Mouse (Mus musculus): ENCODE data around the gene A130010J15Rik. TPM values are rescaled to one million over a fixed set of nuclear protein-coding genes. Genes with fewer than 3 reads are reported as not detected.

The A130010J15Rik gene
- polyA plus RNA-seq (2016; fragmentation: Nextera tagmentation; extraction: Ambion mirVana), result 14.3 and 14.4 TPM in 2 replicates

DNA sequence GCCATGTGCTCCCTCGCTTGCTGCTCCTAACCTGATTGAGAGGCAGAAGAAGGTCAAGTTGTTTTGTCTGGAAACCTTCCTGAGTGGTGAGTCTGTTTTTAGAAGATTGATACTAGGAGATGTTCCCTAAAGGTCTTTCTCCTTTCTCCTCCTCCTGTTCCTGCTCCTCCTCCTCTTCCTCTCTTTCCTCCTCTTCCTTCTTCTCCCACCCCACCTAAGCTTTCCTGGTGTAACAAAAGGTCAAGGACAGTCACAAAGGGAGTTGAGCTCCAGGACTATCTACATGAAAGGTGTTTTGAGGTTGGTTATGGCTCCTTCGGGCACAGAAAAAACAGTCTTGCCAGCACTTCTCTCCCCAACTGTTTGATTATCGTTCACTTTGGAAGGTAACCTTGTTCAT, at the start of gene A130010J15Rik:
Gene A130010J15Rik (plus strand): TSS at position 301 of the 400 bp plus-strand sequence.
- no peaks in the 10 kb centered on the region for H3K36me3 ChIP-seq
- 90% methylated on average over 3 of the region's 3 CpGs for WGBS
- H3K9ac ChIP-seq, result no peak within 1 kb of the TSS
- peaks cover 9% of the 10 kb centered on the region for H3K4me1 ChIP-seq
- no peak within 1 kb of the TSS for H3K4me2 ChIP-seq (replicated peaks)
- H3K27me3 ChIP-seq (replicated peaks), result no peaks in the 10 kb centered on the region
- no peak within 1 kb of the TSS for H3K4me3 ChIP-seq
- no peak within 1 kb of the TSS for H3K27ac ChIP-seq
- ATAC-seq (ENCODE audit: low FRiP score, low read depth), result no peak
- no peaks in the 10 kb centered on the region for H3K9me3 ChIP-seq

DNA sequence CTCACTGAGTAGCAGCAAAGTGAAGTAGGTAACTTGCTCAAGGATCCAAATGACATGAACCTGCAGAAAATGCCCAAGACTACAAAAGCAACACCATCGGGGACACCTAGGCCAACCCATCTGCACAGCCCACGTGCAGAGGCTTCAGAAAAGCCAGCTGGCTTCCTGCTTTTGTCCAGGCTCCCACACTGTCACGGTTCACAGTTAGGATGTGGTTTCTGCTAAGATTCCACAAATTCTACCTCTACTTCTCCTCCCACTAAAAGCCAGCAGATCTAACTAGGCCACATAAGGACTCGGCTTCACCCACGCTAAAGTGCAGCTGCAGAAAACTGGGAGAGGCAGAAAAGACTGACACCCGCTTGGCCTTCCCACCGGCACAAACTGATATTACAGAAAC, 45.1 kb upstream of the A130010J15Rik start:
- no peak for ATAC-seq (ENCODE audit: low FRiP score, low read depth)
- no peaks in the 10 kb centered on the region for H3K9me3 ChIP-seq
- H3K27me3 ChIP-seq (replicated peaks), result no peaks in the 10 kb centered on the region
- peaks cover 75% of the 10 kb centered on the region for H3K36me3 ChIP-seq
- WGBS, result 95% methylated on average over 7 of the region's 7 CpGs
- H3K27ac ChIP-seq, result no peak overlapping the region
- H3K4me3 ChIP-seq, result no peak overlapping the region
- H3K4me2 ChIP-seq (replicated peaks), result no peak overlapping the region
- H3K9ac ChIP-seq, result no peak overlapping the region
- no peaks in the 10 kb centered on the region for H3K4me1 ChIP-seq

DNA sequence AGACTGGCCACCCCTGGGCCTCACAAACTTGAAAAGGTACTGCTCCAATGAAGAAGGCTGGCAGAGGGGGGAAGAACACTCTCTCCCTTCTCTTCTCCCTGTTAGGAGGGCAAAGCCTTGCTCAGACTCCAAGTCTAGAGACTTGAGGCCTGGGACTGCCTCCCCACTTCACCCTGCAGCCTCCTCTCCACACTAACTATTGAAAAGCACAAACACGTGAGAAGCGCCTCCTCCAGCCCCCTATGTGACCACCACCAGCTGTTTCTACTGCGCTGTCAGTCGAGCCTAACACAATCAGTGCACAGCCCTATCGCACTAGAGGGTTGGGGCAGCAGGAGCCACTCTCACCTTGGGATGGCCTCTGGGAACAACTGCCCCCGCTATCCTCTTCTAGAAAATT, 44.6 kb upstream of the A130010J15Rik start:
- Histone ChIP-seq H3K27me3 (replicated peaks) (no peaks in the 10 kb centered on the region), H3K36me3 (peaks cover 75% of the 10 kb centered on the region), H3K4me2 (replicated peaks) (no peak overlapping the region), H3K4me1 (no peaks in the 10 kb centered on the region), H3K9ac (no peak overlapping the region), H3K9me3 (no peaks in the 10 kb centered on the region), H3K27ac (no peak overlapping the region), H3K4me3 (no peak overlapping the region)
- 91% methylated on average over 6 of the region's 6 CpGs for WGBS
- no peak for ATAC-seq (ENCODE audit: low FRiP score, low read depth)

DNA sequence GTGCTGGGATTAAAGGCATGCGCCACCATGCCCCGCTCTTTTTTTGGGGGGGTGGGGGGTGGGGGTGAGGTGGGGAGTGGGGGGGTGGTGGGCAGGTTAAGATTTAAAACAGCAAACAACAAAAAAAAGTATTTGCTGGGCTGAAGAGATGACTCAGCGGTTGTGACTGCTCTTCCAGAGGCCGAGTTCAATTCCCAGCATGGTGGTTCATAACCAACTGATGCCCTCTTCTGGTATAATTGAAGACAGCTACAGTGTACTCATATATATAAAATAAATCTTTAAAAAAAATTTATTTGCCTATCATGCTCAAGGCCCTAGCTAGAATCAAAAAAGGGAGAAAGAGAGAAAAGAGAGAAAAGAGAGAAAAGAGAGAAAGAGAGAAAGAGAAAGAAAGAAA, 42.0 kb upstream of the A130010J15Rik start:
- Histone ChIP-seq H3K4me3 (no peak overlapping the region), H3K4me2 (replicated peaks) (no peak overlapping the region), H3K4me1 (peaks cover 7% of the 10 kb centered on the region), H3K9ac (no peak overlapping the region), H3K36me3 (peaks cover 52% of the 10 kb centered on the region), H3K27ac (no peak overlapping the region), H3K9me3 (no peaks in the 10 kb centered on the region), H3K27me3 (replicated peaks) (no peaks in the 10 kb centered on the region)
- 90% methylated on average over 4 of the region's 4 CpGs for WGBS
- ATAC-seq (ENCODE audit: low FRiP score, low read depth), result no peak

DNA sequence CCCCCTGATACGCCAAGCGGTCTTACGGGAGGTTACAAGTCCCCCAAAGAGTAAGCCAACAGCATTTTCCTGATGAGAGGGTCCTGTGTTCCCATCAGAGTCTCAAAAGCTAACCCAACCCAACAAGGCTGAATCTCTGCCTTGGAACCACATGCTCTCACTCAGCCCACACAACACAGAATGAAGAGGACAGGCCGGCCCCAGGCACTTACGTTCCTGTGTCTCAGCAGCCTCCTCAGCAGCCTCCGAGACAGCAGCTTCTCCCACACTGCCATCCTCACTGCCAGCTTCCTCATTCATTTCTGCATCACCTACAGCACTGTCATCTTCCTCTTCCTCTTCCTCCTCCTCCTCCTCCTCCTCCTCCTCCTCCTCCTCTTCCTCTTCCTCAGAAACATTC, 39.8 kb upstream of the A130010J15Rik start:
- Histone ChIP-seq H3K27ac (no peak overlapping the region), H3K4me2 (replicated peaks) (no peak overlapping the region), H3K9ac (no peak overlapping the region), H3K36me3 (peaks cover 30% of the 10 kb centered on the region), H3K4me1 (peaks cover 7% of the 10 kb centered on the region), H3K27me3 (replicated peaks) (no peaks in the 10 kb centered on the region), H3K9me3 (no peaks in the 10 kb centered on the region), H3K4me3 (no peak overlapping the region)
- no peak for ATAC-seq (ENCODE audit: low FRiP score, low read depth)
- WGBS, result 93% methylated on average over 6 of the region's 6 CpGs

DNA sequence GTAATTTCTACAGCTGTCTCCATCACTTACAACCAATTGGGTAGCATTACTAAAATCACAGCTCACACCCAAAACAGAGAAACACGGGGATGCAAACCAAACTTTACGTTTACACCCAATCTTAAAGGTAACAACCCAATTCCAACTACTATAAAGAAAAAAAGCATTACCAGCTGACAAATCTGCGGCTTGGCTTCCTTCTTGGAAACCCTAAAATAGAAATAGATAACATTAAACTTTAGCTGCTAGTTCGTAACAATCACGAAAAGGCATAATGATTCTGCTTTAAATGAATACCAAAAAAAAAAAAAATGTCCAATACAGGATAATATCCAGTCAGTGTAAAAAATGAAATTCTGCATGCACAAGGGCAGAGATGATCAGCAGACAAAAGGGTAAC, 38.5 kb upstream of the A130010J15Rik start:
- no peaks in the 10 kb centered on the region for H3K9me3 ChIP-seq
- no peak for ATAC-seq (ENCODE audit: low FRiP score, low read depth)
- peak overlapping the region; percentile 66 for H3K4me2 ChIP-seq (replicated peaks)
- no peak overlapping the region for H3K27ac ChIP-seq
- peak overlapping the region; percentile 82 for H3K9ac ChIP-seq
- peak overlapping the region; percentile 97 for H3K4me3 ChIP-seq
- H3K27me3 ChIP-seq (replicated peaks), result no peaks in the 10 kb centered on the region; the same call in 1 of the 2 replicates
- peaks cover 21% of the 10 kb centered on the region for H3K36me3 ChIP-seq
- WGBS, result 31% methylated on average over 5 of the region's 5 CpGs
- H3K4me1 ChIP-seq, result peaks cover 7% of the 10 kb centered on the region

DNA sequence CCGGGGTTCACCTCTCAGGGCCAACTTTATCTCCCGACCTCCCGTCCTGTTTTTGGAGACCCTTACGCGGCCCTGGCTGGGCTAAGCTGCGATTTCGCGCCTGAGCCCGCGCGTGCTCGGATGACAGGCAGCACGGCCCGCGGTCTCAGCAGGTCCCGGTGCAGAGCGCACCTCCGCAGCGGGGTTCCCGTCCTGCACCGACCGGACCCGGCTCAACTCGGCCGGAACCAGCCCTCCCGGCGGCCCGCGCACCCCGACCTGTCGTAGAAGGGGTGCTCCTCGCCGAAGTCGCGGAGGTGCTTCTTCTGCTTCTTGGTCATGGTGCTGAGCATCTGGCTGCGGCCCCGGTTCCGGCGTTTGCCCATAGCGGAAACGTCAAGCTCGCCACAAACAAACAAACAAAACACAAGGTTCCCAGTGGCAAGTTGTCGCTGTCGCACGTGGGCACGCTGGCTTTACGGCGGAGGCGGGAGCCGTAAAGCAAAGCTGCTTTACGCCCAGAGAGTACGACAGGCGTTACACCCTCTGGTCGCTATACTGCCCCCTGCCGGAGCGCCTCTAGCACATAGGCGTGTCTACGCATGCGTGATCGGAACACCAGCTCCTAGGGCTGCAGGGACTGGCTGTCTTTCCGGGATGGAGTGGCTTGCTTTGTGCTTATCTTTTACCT, 37.9 kb upstream of the A130010J15Rik start, which contains the start of gene Diexf:
Gene Diexf (minus strand): TSS at position 487 of the 670 bp plus-strand sequence.
- peak within 1 kb of the TSS; percentile 66 for H3K4me2 ChIP-seq (replicated peaks)
- peak within 1 kb of the TSS; percentile 82 for H3K9ac ChIP-seq
- H3K9me3 ChIP-seq, result no peaks in the 10 kb centered on the region
- H3K36me3 ChIP-seq, result peaks cover 18% of the 10 kb centered on the region
- H3K4me3 ChIP-seq, result peak within 1 kb of the TSS; percentile 97
- H3K27me3 ChIP-seq (replicated peaks), result no peaks in the 10 kb centered on the region; the same call in 1 of the 2 replicates
- peaks cover 7% of the 10 kb centered on the region for H3K4me1 ChIP-seq
- no peak within 1 kb of the TSS for H3K27ac ChIP-seq
- whole genome bisulfite sequencing, result under 1% methylated on average over 61 of the region's 61 CpGs
- peak; percentile 96 for ATAC-seq (ENCODE audit: low FRiP score, low read depth)

DNA sequence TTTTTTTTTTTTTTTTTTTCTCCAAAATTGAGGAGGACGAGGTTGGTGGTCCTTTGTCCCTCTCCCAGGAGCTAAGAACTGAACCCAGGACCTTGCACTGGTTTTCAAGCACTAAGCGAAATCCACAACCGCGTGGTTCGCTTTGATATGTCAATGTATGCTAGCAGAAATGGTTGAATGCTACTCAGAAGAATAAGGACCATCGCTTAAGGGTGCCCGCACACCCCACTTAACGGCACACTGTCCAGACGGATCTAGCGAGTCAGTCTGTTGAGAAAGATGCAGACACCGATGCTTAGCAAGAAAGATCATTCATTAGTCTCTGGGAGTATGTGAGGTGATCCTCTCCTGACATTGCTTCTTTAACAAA, 37.4 kb upstream of the A130010J15Rik start:
- ATAC-seq (ENCODE audit: low FRiP score, low read depth), result peak; percentile 70
- Histone ChIP-seq H3K4me2 (replicated peaks) (peak overlapping the region; percentile 66), H3K9ac (peak overlapping the region; percentile 44; the same call in 1 of the 2 replicates), H3K36me3 (peaks cover 18% of the 10 kb centered on the region), H3K9me3 (no peaks in the 10 kb centered on the region), H3K4me1 (peaks cover 7% of the 10 kb centered on the region), H3K4me3 (peak overlapping the region; percentile 97), H3K27me3 (replicated peaks) (no peaks in the 10 kb centered on the region; the same call in 1 of the 2 replicates), H3K27ac (no peak overlapping the region)
- WGBS, result 34% methylated on average over 11 of the region's 11 CpGs

DNA sequence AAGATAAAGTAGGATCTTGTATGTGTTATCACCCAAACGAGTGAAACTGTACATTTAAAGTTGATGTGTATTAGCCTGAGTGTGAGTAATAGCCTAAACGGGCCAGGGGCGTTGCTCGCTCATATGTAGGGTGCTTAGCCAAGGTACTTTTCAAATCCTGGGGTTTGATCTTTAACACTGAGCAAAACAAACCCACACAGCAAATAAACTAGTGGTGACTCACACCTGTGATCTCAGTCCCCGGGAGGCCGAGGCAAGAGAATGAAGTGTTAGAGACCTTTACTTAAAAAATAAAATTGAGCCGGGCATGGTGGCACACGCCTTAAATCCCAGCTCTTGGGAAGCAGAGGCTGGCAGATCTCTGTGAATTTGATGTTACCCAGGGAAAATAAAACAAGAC, 37.0 kb upstream of the A130010J15Rik start:
- Histone ChIP-seq H3K4me2 (replicated peaks) (peak overlapping the region; percentile 66), H3K4me3 (no peak overlapping the region), H3K27me3 (replicated peaks) (no peaks in the 10 kb centered on the region; the same call in 1 of the 2 replicates), H3K4me1 (peaks cover 7% of the 10 kb centered on the region), H3K27ac (no peak overlapping the region), H3K9ac (peak overlapping the region; percentile 44; the same call in 1 of the 2 replicates), H3K36me3 (peaks cover 18% of the 10 kb centered on the region), H3K9me3 (no peaks in the 10 kb centered on the region)
- 84% methylated on average over 8 of the region's 8 CpGs for WGBS
- peak; percentile 38; the same call in 1 of the 2 replicates for ATAC-seq (ENCODE audit: low FRiP score, low read depth)

DNA sequence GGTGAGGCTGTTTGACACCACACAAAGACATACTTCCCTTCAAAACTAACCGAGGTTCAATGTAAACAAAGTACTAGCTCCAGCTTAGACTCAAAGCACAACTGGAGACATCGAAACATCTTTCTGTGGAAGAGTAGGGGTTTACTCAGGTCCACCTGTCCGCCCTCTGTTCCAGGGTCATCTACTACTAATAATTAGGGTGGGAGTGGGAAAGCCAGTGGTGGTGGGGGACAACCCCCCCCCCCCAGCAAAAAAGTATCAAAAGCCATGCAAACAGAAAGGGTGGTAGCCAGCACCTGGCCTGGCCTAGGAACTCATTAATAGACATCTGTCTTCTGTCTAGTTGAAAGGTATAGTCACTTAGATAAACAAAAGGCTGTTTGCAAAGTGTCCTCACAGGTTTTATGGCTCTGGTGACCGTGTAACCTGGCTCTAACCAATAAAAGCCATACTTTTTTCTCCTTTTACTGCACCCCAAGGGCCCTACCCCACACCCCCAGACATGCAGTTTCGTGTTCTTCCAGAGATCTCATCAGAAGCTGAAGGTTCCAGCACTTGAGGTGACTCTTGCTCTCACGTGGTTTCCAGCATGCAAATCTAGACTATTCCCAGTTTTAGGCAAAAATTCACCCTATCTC, 36.4 kb upstream of the A130010J15Rik start:
- 63% methylated on average over 6 of the region's 6 CpGs for WGBS
- Histone ChIP-seq H3K4me2 (replicated peaks) (no peak overlapping the region), H3K27me3 (replicated peaks) (no peaks in the 10 kb centered on the region; the same call in 1 of the 2 replicates), H3K4me1 (peaks cover 7% of the 10 kb centered on the region), H3K4me3 (no peak overlapping the region), H3K27ac (no peak overlapping the region), H3K36me3 (peaks cover 18% of the 10 kb centered on the region), H3K9ac (no peak overlapping the region), H3K9me3 (no peaks in the 10 kb centered on the region)
- ATAC-seq (ENCODE audit: low FRiP score, low read depth), result no peak

DNA sequence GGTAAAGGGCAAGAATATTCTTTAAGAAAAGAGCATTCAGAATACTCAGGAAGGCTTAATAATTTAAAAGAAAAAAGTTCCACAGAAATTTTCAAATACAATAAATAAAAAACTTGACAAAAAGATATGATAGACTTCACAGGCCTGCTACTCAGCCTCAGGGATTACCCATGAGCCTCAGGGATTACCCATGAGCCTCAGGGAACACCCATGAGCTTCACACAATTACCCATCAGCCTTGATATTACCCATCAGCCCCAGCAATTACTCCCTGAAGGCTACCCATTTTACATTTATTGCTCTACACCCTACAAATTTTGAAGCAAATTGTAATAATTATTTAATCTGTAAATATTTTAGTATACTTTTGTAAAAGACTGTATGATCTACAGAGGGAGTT, 35.5 kb upstream of the A130010J15Rik start:
- ATAC-seq (ENCODE audit: low FRiP score, low read depth), result no peak
- Histone ChIP-seq H3K4me1 (peaks cover 7% of the 10 kb centered on the region), H3K9ac (no peak overlapping the region), H3K4me3 (no peak overlapping the region), H3K27me3 (replicated peaks) (no peaks in the 10 kb centered on the region; the same call in 1 of the 2 replicates), H3K9me3 (no peaks in the 10 kb centered on the region), H3K27ac (no peak overlapping the region), H3K36me3 (peaks cover 9% of the 10 kb centered on the region), H3K4me2 (replicated peaks) (no peak overlapping the region)

DNA sequence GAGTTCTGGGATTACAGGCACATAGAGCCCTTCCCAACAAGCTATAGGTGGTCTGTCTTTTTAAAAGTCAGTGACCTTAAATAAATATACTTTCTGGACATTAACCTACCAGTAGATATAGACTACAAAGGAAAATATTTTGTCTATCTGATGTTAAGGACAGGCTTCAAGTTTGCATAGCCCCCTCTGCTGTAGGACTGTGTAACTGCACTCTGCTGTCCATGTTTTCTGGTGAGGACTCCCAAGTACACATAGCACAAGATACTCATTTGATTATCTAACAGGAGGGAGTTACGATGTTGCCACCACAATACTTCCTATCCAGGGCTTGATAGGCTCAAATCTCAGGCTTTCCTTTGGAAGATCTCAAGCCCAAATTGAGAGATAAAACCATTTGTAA, 34.1 kb upstream of the A130010J15Rik start:
- no peak overlapping the region for H3K27ac ChIP-seq
- H3K4me2 ChIP-seq (replicated peaks), result no peak overlapping the region
- H3K9me3 ChIP-seq, result no peaks in the 10 kb centered on the region
- H3K27me3 ChIP-seq (replicated peaks), result no peaks in the 10 kb centered on the region; the same call in 1 of the 2 replicates
- ATAC-seq (ENCODE audit: low FRiP score, low read depth), result no peak
- no peak overlapping the region for H3K9ac ChIP-seq
- no peak overlapping the region for H3K4me3 ChIP-seq
- no peaks in the 10 kb centered on the region for H3K36me3 ChIP-seq
- WGBS, result 91% methylated on average over 1 of the region's 1 CpGs
- peaks cover 6% of the 10 kb centered on the region for H3K4me1 ChIP-seq

Measured in neural tube, embryonic 12.5 days (tissue).